Mouse (Mus musculus): ENCODE measurements around the gene Mst1.

The Mst1 gene

GRCm38 (mm10) chr9:108133478-108133877, 53.2 kb downstream of the Mst1 start:
- DNase-seq, result no peak
